Mouse (Mus musculus): Measurements from ENCODE around the gene Ikzf1. TPM values are rescaled to one million over a fixed set of nuclear protein-coding genes. Genes with fewer than 3 reads are reported as not detected.

The Ikzf1 gene
- total and polyA plus RNA-seq, 3 experiments = 1.8 to 3.7 (median 2.0) TPM

DNA sequence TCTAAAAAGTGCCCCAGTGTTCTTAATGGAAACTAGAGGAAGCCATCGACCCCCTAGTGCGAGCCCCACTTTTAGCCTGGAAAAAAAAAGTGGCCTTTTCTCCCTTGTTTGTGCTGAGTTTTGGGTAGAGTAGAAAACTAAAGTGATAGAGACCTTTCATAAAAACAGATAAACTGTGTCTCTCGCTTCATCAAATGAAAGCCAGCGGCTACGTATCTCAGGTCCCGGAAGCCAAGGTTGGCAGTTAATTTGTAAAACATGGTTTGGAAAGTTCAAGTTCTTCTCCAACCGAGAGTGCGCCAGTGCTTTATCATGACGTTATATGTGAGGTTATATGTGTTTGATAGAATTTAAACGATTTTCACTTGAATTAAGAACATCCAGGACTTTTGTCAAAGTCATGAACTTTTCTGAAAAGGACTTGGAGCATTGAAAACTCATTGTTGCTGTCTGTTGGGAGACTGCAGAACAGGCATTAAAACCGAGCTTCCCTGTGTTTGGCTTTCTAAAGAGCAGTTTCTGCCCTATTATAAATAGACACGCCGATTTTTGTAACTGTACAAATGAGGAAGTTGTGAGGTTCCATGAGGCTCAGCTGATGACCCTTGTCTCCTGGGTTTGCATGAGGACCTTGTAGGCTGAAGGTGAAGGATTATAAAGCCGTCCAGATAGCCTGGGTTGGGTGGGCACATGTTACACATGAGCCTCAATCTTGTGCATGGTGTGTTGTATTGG lies 6.7 kb downstream of the Ikzf1 start:
- H3K27me3 ChIP-seq (ENCODE audit: control insufficient read depth, insufficient read depth, low read length) = no peaks in the 10 kb centered on the region
- H3K79me2 ChIP-seq (replicated peaks; ENCODE audit: control insufficient read depth, insufficient read depth, low read length) = no peaks in the 10 kb centered on the region
- WGBS = 79% methylated on average over 14 of the region's 14 CpGs
- intact Hi-C loops (cut with DNase I) = no loop called here
- DNase-seq = peak in 1 of 2 experiments; percentile 23
- H3K27ac ChIP-seq = no peak overlapping the region
- no peaks in the 10 kb centered on the region for H3K36me3 ChIP-seq (ENCODE audit: control insufficient read depth, insufficient read depth, low read length)
- no peak for TF ChIP-seq CTCF (IDR thresholded peaks at IDR 0.05)
- no peak for TF ChIP-seq EP300 (IDR thresholded peaks at IDR 0.05; ENCODE audit: insufficient read depth, low read depth, low read length)
- TF ChIP-seq POLR2A (IDR thresholded peaks at IDR 0.05; ENCODE audit: insufficient read depth, low read depth, low read length) = no peak
- H3K4me1 ChIP-seq (ENCODE audit: control insufficient read depth, insufficient read depth, low read length) = no peaks in the 10 kb centered on the region
- no peak overlapping the region for H3K4me3 ChIP-seq
- H3K9ac ChIP-seq (ENCODE audit: low read depth, low read length) = no peak overlapping the region

DNA sequence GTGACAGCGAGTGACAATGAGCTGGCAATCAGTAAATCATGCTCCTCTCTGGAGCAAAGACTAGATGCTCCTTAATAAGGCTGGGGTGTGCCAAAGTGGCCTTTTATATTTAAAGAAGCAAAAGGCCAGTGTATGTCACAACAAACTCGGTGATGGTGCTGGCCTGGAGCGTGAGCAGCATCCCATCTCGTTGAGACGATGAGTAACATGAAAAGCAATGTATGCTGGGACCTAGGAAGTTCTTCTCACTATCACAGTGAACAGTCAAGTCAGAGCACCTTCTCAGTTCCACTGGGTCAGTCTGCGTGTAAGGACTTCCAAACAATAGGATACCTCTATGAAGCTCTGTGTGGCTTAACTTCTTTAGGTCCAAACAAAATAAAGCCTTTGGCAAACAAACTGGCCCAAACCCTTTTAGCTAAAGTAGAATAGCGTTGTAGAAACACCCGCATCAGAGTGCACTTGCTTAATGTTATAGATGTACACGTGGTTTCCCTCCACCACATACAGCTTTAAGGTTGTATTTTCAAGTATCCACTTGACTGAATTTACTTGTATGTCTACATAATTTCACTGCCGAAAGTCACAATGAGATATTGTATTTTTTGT lies 7.9 kb downstream of the Ikzf1 start:
- no peak for TF ChIP-seq POLR2A (IDR thresholded peaks at IDR 0.05; ENCODE audit: insufficient read depth, low read depth, low read length)
- H3K79me2 ChIP-seq (replicated peaks; ENCODE audit: control insufficient read depth, insufficient read depth, low read length) = no peaks in the 10 kb centered on the region
- no peak overlapping the region for H3K27ac ChIP-seq
- H3K36me3 ChIP-seq (ENCODE audit: control insufficient read depth, insufficient read depth, low read length) = no peaks in the 10 kb centered on the region
- H3K9ac ChIP-seq (ENCODE audit: low read depth, low read length) = no peak overlapping the region
- intact Hi-C loops (cut with DNase I) = no loop called here
- 85% methylated on average over 10 of the region's 10 CpGs for WGBS
- H3K4me3 ChIP-seq = no peak overlapping the region
- no peak for DNase-seq
- H3K4me1 ChIP-seq (ENCODE audit: control insufficient read depth, insufficient read depth, low read length) = no peaks in the 10 kb centered on the region
- H3K27me3 ChIP-seq (ENCODE audit: control insufficient read depth, insufficient read depth, low read length) = no peaks in the 10 kb centered on the region

DNA sequence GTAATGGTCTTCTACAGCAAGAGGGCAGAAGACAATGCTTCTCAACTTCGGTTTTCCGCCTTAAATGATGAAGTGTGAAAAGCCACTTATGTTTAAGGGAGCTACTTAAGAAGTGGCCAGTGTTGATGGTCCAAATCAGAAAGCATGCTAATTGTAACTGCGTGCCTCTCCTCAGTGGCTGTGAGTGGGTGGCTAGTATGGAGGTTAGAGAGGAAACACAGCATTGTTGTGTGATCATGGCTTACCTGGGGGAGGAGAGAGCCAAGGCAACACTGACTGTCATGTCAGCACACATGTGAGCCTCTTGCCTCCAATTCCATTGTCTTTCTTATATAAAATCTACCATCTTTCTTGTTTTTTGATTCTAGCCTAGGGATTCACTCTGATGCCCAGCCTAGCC lies 8.6 kb downstream of the Ikzf1 start:
- intact Hi-C loops (cut with DNase I) = no loop called here
- DNase-seq = no peak
- no peak overlapping the region for H3K4me3 ChIP-seq
- no peaks in the 10 kb centered on the region for H3K4me1 ChIP-seq (ENCODE audit: control insufficient read depth, insufficient read depth, low read length)
- WGBS = 78% methylated on average over 3 of the region's 3 CpGs
- H3K27me3 ChIP-seq (ENCODE audit: control insufficient read depth, insufficient read depth, low read length) = no peaks in the 10 kb centered on the region
- TF ChIP-seq EP300 (IDR thresholded peaks at IDR 0.05; ENCODE audit: insufficient read depth, low read depth, low read length) (no peak), POLR2A (IDR thresholded peaks at IDR 0.05; ENCODE audit: insufficient read depth, low read depth, low read length) (no peak), CTCF (IDR thresholded peaks at IDR 0.05) (no peak)
- H3K9ac ChIP-seq (ENCODE audit: low read depth, low read length) = no peak overlapping the region
- no peaks in the 10 kb centered on the region for H3K79me2 ChIP-seq (replicated peaks; ENCODE audit: control insufficient read depth, insufficient read depth, low read length)
- no peaks in the 10 kb centered on the region for H3K36me3 ChIP-seq (ENCODE audit: control insufficient read depth, insufficient read depth, low read length)
- no peak overlapping the region for H3K27ac ChIP-seq

DNA sequence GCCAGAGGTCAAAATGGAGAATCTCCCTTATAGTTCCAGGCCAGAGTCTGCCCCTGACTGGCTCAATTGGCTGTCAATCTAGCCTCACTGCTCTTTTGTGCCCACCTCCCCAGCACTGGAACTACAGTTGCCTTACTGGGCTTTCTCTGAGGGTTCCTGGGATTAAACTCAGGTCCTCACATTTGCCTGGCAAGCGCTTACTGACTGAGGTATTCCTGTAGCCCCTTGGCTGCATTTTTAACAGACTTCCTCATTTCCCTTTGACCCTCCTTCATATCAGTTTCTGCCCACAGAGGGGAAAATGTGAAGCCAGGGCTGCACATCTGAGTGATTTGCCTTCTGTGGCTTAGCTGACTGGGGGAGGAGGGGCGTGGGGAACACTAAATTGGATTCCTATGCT lies 9.3 kb downstream of the Ikzf1 start:
- intact Hi-C loops (cut with DNase I) = no loop called here
- no peaks in the 10 kb centered on the region for H3K79me2 ChIP-seq (replicated peaks; ENCODE audit: control insufficient read depth, insufficient read depth, low read length)
- no peak overlapping the region for H3K9ac ChIP-seq (ENCODE audit: low read depth, low read length)
- 60% methylated on average over 2 of the region's 2 CpGs for WGBS
- H3K4me1 ChIP-seq (ENCODE audit: control insufficient read depth, insufficient read depth, low read length) = no peaks in the 10 kb centered on the region
- no peaks in the 10 kb centered on the region for H3K27me3 ChIP-seq (ENCODE audit: control insufficient read depth, insufficient read depth, low read length)
- TF ChIP-seq POLR2A (IDR thresholded peaks at IDR 0.05; ENCODE audit: insufficient read depth, low read depth, low read length) (no peak), EP300 (IDR thresholded peaks at IDR 0.05; ENCODE audit: insufficient read depth, low read depth, low read length) (no peak), CTCF (IDR thresholded peaks at IDR 0.05) (no peak)
- H3K27ac ChIP-seq = no peak overlapping the region
- H3K36me3 ChIP-seq (ENCODE audit: control insufficient read depth, insufficient read depth, low read length) = no peaks in the 10 kb centered on the region
- no peak overlapping the region for H3K4me3 ChIP-seq
- DNase-seq = no peak

DNA sequence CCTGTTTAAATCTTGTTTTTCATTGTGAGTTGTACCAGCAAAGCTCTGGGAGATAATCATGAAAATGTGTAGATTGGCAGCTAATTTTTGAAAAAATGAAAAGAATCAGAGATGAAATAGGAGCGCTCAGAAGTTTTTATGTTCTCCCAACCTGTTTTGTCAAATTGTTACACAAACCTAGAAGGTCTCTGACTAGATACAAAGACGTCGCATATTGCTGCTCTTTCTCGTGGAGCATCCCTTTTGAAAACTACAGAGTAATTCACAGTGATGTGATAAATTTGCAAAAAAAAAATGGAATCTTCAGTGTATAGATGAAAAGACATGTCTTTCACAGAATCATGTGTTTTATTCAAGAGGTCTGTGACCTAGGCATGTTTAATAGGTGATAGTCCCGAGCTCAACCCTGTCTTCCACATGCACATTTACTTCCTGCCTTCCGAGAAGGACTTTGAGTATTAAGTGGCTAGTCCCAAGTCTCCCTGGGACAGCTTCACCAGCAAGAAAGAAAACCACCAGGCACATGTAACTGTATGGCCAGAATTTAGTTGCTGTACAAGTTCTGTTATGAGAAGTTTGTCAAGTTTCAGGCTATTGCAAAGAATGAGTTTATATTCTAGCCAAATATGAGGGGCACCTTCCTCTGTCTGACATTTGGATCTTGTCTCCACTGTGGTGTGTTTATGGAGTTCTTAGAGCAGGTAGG lies 9.8 kb downstream of the Ikzf1 start:
- H3K79me2 ChIP-seq (replicated peaks; ENCODE audit: control insufficient read depth, insufficient read depth, low read length) = no peaks in the 10 kb centered on the region
- TF ChIP-seq POLR2A (IDR thresholded peaks at IDR 0.05; ENCODE audit: insufficient read depth, low read depth, low read length) (no peak), CTCF (IDR thresholded peaks at IDR 0.05) (no peak)
- no peaks in the 10 kb centered on the region for H3K36me3 ChIP-seq (ENCODE audit: control insufficient read depth, insufficient read depth, low read length)
- no peak overlapping the region for H3K9ac ChIP-seq (ENCODE audit: low read depth, low read length)
- no peak for DNase-seq
- no peak overlapping the region for H3K4me3 ChIP-seq
- H3K4me1 ChIP-seq (ENCODE audit: control insufficient read depth, insufficient read depth, low read length) = no peaks in the 10 kb centered on the region
- H3K27me3 ChIP-seq (ENCODE audit: control insufficient read depth, insufficient read depth, low read length) = no peaks in the 10 kb centered on the region
- H3K27ac ChIP-seq = no peak overlapping the region
- intact Hi-C loops (cut with DNase I) = no loop called here
- WGBS = 73% methylated on average over 6 of the region's 6 CpGs
